Mouse (Mus musculus): Measurements from ENCODE around the gene Socs3. TPM values are rescaled to one million over a fixed set of nuclear protein-coding genes. Genes with fewer than 3 reads are reported as not detected.
A peak's percentile ranks its signal among the peaks of the same experiment; 100 is the strongest.

Socs3 gene
- total RNA-seq, 2 experiments from 2014 or later = 3.8 to 4.1 TPM

DNA sequence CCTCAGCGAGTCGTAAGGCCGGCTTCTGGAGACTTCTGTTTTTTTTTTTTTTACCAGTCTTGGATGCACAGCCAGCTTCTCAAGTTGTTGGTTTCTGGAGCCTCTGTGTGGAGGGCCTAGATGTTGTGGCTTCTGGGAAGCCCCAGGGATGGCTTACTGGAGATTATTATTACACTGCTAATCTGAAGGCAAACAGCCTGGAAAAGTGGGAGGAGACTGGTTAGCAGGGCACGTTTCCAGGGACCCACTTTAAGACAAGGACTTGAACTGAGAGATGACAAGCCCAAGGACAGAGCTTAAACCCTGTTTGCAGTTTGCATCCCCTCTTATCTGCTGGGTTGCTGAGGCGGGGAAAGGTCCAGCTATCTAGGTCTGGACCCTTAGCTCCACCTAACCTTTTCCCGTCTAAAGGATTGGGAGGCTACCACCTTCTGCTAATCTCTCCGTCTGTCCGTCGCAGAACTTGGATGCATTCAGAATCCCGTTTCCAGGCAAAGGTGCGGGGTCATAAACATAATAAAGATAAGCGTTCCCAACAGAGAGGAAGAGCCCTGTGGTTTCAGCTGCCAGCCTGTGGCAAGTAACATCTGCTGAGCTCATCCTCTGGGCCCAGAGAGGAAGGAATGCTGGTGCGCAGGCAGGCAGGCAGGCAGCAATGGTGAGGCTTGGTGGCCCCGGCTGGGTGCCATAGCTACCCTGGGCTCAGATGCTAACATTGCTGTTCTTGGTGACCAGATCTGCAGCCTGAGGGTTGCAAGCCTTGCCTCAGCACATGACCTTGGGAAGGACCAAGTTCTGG, 4.7 kb upstream of the Socs3 start:
- intact Hi-C loops (cut with DNase I) = no loop called here
- no peak for DNase-seq

GRCm38 (mm10) chr11:117973569-117973968, 3.7 kb upstream of the Socs3 start:
- DNase-seq = no peak
- intact Hi-C loops (cut with DNase I) = no loop called here

- intact Hi-C loops (cut with DNase I) = no loop called here
- no peak for DNase-seq
These were observed 3.1 kb upstream of the Socs3 start for GRCm38 (mm10) chr11:117972656-117973558.

DNA sequence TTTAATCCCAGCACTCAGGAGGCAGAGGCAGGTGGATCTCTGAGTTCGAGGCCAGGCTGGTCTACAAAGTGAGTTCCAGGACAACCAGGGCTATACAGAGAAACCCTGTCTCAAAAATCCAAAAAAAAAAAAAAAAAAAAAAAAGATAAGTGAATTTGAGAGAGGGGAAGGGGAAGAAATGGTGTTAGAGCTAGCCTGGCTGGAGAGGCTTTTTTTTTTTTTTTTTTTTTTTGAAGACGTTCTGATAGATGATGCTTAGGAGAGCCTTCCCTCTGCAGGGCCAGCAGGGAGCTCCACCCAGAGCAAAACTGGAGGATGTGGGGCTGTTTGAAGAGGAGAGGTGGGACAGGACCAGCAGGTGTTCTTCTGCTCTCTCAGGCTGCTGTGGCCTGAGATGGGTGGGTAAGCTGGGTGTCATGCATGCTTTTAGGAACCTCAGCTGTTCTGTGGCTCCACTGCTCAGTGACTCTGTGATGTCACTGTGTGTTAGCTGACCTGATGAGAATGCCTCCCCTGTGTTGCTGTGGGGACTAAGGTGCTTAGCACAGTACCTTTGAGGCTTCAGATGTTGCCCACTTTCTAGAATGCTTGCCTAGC, 1.9 kb upstream of the Socs3 start:
- intact Hi-C loops (cut with DNase I) = no loop called here
- no peak for DNase-seq

DNA sequence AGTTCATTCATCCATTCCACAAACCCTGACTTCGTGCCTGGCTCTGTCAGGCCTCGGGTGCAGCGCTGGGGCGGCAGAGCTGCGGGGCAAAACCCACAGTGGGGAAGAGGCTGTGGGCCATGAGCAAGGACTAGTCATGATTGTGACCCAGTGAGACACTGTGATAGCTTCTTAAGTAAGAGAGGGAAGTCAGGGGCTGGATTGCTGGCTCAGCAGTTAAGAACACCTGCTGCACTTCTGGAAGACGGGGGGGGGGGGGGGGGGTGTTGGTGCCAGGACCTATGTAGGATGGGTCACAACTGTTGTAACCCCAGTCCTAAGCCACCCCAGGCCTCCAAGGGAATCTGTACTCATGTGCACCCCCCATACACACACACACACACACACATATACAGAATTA, 1.3 kb upstream of the Socs3 start:
- DNase-seq = no peak
- intact Hi-C loops (cut with DNase I) = no loop called here

DNA sequence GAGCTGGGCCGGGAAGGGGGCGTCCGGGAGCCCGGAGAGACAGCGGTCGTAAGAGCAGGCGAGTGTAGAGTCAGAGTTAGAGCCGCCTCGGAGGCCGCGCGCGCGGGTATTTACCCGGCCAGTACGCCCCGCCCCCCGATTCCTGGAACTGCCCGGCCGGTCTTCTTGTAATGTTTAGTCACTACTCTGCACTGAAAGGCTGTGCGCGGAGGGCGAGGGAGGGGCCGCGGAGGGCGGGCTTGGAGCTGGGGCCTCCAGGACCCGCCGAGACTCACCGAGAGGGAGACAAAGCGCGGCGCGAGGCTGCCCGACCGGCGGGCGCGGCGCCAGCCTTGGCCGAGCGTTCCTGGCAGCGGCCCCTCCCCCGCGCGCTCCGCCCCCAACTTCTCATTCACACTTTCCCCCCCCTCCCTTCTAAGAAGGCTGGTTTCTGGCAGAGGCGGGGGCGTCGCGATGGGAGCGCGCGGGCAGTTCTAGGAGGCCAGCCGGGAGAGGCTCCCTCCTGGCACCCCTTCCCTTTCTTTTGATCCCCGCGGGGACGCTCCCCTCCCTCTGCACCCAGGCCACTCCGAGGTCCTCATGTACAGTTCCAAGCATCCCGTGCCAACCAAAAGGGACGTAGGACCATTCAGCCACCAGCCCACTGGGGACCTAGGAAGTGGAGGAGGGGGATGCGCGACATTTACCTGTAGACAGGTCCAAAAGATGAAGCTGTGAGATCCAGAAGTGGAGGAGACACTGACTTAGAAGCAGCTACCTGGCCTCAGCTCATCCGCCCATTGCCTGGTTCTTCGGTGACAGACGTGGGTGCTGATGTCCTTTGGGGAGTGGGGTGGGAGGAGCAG, 525 bp downstream of the Socs3 start:
- intact Hi-C loops (cut with DNase I) = no loop called here
- DNase-seq = peak; percentile 98

DNA sequence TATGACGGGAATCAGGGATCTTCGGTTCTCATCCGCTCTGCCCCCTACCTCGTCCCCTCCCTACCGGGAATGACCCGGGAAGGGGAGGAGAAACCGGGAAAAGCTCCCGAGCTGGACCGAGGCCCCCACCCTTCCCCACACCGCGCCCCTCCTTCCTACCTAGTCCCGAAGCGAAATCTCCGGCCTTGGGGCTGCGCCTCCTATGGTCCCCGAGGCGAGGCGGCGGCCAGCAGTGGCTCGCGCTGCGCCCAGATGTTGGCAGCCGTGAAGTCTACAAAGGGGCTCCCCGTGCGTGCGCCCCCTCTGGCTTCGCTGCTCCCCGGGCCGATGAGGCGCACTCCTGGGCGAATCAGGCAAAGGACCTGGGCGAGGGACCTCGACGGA, 1.1 kb downstream of the Socs3 start:
- intact Hi-C loops (cut with DNase I) = no loop called here
- DNase-seq = no peak

DNA sequence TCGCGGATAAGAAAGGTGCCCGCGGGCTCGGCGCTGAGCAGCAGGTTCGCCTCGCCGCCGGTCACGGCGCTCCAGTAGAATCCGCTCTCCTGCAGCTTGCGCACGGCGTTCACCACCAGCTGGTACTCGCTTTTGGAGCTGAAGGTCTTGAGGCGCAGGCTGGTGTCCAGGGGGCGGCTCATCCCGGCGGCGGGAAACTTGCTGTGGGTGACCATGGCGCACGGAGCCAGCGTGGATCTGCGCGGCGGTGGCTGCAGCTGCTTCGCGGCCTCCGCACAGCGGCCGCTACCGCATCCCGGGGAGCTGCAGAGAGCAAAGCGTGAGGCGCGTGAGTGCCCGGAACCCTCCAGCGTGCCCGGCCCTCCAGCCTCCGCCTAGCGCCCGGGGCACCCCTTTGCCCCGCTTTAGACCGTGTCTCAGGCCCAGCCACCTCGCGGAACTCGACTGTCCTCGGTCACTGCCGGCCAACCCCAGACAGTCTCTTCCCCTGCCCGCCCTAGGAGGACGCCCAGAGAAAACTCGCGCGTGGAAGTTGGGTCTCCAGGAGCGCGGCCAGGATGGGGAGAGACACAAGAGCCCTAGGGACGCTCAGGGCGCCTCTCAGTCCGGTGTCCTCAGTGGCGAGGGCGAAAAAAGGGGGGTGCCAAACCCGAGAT, 1.7 kb downstream of the Socs3 start:
- intact Hi-C loops (cut with DNase I) = no loop called here
- peak; percentile 45 for DNase-seq

GRCm38 (mm10) chr11:117967249-117968015, 2.4 kb downstream of the Socs3 start:
- DNase-seq = peak; percentile 86
- intact Hi-C loops (cut with DNase I) = no loop called here

DNA sequence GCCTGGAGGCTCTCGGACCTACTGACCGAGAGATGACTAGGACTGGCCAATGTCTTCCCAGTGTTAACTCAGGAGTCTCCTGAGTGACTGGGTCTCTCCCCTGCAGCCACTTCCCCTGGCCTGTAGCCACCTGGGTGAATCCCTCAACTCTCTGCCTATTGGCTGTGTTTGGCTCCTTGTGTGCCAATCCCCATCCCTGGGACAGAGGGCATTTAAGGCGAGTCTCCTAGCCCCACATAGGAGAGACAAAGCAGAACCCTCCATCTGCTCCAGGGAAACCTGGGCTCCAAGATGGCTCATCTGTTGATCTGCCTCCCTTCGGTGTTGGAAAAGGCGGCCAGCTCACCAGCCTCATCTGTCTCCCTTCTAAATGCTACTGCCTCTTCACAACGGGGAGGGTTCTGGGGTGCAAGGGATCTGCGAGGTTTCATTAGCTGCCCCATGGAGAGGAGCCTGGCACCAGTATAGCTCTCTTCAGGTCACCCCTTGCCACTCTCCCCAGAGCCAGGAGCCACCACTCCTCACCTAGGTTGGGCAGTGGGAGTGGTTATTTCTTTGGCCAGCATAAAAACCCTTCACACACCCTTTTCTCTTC, 3.2 kb downstream of the Socs3 start:
- intact Hi-C loops (cut with DNase I) = no loop called here
- peak; percentile 80 for DNase-seq

DNA sequence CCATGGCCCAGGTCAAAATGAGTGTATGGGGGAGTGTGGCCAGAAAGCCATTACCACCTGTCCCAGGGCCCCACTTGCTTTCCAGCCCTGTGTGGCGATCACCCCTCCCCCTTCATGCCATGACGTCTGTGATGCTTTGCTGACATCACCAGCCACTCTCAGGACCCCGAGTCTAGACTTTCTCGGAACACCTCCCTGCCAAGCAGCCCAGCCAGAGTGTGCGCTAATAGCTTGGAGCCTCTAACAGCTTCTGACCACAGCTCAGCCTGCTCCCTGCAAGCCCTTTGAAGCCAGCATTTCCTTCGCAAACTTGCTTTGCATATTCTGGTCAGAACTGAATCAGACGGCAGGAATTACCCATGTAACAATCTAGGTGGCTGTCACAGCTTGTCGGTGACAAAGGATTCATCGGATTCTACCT, 4.3 kb downstream of the Socs3 start:
- no peak for DNase-seq
- intact Hi-C loops (cut with DNase I) = no loop called here

- intact Hi-C loops (cut with DNase I) = no loop called here
- no peak for DNase-seq
These were observed 4.8 kb downstream of the Socs3 start for GRCm38 (mm10) chr11:117965052-117965451.

GRCm38 (mm10) chr11:117964294-117964693, 5.6 kb downstream of the Socs3 start:
- intact Hi-C loops (cut with DNase I) = no loop called here
- no peak for DNase-seq

- DNase-seq = no peak
- intact Hi-C loops (cut with DNase I) = no loop called here
These were observed 6.0 kb downstream of the Socs3 start for GRCm38 (mm10) chr11:117963872-117964271.

DNA sequence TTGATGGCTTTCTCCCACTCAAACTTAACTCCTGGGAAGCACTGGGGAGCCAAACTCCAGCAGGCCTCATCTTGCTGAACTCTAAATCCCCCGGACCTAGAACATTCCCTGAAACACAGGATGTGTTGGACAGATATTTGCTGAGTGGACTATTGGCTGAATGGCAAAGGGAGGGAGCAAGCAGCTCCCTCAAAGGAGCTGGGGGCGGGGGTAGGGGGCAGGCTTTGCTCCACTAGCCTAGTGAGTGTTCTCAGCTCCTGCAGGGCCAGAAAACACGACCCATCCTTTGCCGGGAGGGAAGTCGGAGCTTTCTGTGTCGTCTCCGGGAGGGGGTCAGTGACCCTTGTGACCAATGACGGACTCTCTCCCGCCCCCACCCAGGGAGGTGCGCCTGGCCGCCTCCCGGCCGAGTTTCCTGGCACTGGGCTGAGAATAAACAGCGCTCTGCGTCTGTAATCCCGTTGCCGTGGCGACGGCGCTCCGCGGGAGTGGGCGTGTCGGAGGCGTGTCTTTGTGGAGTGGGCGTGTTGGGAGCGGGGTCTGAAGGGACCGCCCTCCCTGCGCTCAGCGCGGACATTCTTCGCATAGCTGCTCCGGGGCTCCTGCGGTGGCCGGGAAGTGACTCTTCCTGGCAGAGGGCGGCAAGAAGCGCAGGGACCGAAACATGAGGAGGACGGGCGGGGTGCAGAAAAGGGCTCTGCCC, 6.6 kb downstream of the Socs3 start:
- intact Hi-C loops (cut with DNase I) = no loop called here
- peak; percentile 96 for DNase-seq

DNA sequence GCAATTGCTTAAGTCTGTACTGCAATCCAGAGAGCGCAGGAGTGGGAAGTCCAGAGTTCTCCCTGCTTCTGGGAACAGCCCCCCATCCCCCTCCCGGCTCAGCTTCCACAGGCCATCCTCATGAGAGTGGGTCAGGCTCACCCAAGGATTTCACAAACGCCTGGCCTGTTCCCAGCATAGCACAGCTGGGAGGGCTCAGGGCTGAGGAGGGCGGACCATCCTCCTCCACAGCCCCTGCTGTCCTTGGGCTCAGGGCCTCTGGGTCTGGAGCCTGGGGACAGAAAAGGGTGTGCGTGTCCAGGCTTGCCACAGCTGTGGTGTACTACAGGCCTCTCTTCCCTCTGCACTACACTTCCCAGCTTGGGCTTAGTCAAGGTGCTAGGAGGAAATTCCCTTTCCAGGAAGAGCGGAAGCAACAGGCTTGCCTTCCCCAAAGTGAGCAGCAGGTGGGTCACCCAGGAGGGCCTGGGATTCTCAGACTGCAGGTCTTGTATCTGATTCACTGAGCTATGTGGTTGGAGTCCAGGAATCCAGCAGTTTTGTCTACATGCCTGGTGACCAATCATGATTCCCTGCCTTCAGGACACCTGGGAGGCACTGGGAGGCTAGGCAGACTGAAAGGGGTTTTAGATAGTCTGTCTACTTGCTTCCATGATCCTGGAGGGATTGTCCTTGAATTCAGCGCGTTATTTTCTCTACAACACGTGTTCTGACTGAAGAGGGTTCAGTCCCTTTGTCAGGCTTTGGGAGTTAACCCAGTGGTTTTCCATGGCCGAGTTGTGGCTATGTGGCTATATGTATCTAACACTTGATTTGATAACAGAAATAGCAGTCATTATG, 7.4 kb downstream of the Socs3 start:
- peak; percentile 39 for DNase-seq
- intact Hi-C loops (cut with DNase I) = no loop called here

DNA sequence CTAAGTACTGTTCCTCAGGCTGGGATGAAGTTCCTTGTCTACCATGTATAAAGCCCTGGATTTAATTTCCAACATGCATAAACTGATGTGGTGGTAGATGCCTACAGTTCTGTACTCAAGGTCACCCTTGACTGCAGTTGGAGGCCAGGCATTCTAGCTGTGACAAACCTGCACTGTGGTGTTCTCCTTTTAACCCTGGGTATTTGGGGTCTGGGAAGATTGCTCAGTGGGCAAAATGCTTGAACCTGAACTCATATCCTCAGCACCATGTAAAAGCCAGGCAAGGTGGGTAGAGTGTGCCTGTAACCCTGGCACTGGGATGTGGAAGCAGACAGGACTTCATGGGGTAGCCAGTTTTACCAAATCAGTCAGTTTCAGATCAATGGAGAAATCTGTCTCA, 9.2 kb downstream of the Socs3 start:
- no peak for DNase-seq
- intact Hi-C loops (cut with DNase I) = no loop called here
